Mouse (Mus musculus) thymus, adult 2 months (tissue): ENCODE measurements at regions not wholly inside any gene's neighbourhood (a gene's known extent, or its start where the extent isn't known, plus 50 kb on each side); places are given as distances from the start of the nearest gene placed in this dataset.

ENCODE experiments used
- DNase-seq: peaks from one replicate; pipeline ENCODE4 v3.0.0; 2021
- H3K27ac ChIP-seq: fragments of 200-500 bp; 2 replicates; pipeline ENCODE4 v1.5.1; 2012; ENCODE audit warnings: low read length, control low read depth; ENCODE audit not compliant: control insufficient read depth, insufficient read depth
- H3K27me3 ChIP-seq: fragments of 200-500 bp; 2 replicates; pipeline ENCODE4 v1.6.1; 2012; ENCODE audit warnings: mild to moderate bottlenecking, low read length, moderate library complexity, mixed read lengths; ENCODE audit not compliant: control insufficient read depth, insufficient read depth
- H3K36me3 ChIP-seq: fragments of 200-500 bp; 2 replicates; pipeline ENCODE4 v1.6.1; 2012; ENCODE audit warnings: mild to moderate bottlenecking, low read length, moderate library complexity; ENCODE audit not compliant: control insufficient read depth, insufficient read depth
- H3K4me1 ChIP-seq: fragments of 200-500 bp; replicated peaks from 2 replicates; pipeline ENCODE4 v1.6.1; 2012; ENCODE audit warnings: low read length; ENCODE audit not compliant: control insufficient read depth, insufficient read depth
- H3K4me3 ChIP-seq: fragments of 200-500 bp; 2 replicates; pipeline ENCODE4 v1.5.1; 2012; ENCODE audit warnings: mild to moderate bottlenecking, low read length, control low read depth, moderate library complexity; ENCODE audit not compliant: control insufficient read depth, insufficient read depth
- CTCF ChIP-seq: fragments of 200-500 bp; IDR thresholded peaks from 2 replicates; pipeline ENCODE4 v1.5.1; 2012; ENCODE audit warnings: mild to moderate bottlenecking, control low read depth, low read length, moderate library complexity, borderline replicate concordance; ENCODE audit not compliant: control insufficient read depth, poor library complexity, insufficient read depth; ENCODE audit errors: extremely low read depth
- POLR2A ChIP-seq: fragments of 200-500 bp; IDR thresholded peaks from 2 replicates; pipeline ENCODE4 v1.6.1; 2012; ENCODE audit warnings: mild to moderate bottlenecking, low read length, control low read depth, moderate library complexity; ENCODE audit not compliant: control insufficient read depth, poor library complexity, insufficient read depth; ENCODE audit errors: extremely low read depth
- WGBS: fragments of 180-500 bp; shearing (Covaris S2); methylation state at CpG from one replicate; pipeline ENCODE4 v1.1.7; 2018; 5-methylcytosine and 5-hydroxymethylcytosine counted together

- WGBS = 92% methylated on average over 14 of the region's 14 CpGs
These were observed 118.8 kb upstream of the Atp1b1 start for GRCm38 (mm10) chr1:164576856-164577489.

GRCm38 (mm10) chr1:164573639-164574038, 115.5 kb upstream of the Atp1b1 start:
- DNase-seq = no peak
- Histone ChIP-seq H3K27ac (no peak overlapping the region), H3K36me3 (no peaks in the 10 kb centered on the region), H3K4me1 (peaks cover 19% of the 10 kb centered on the region), H3K27me3 (no peaks in the 10 kb centered on the region), H3K4me3 (no peak overlapping the region)
- WGBS = 65% methylated on average over 5 of the region's 5 CpGs
- TF ChIP-seq POLR2A (no peak), CTCF (no peak)

More at GRCm38 (mm10) chr1:164576856-164577489, 118.8 kb upstream of the Atp1b1 start:
- no peak overlapping the region for H3K27ac ChIP-seq
- peaks cover 7% of the 10 kb centered on the region for H3K4me1 ChIP-seq
- no peak for DNase-seq
- H3K27me3 ChIP-seq = no peaks in the 10 kb centered on the region
- H3K36me3 ChIP-seq = no peaks in the 10 kb centered on the region
- no peak overlapping the region for H3K4me3 ChIP-seq
- TF ChIP-seq CTCF (no peak), POLR2A (no peak)

- H3K27me3 ChIP-seq = no peaks in the 10 kb centered on the region
- peaks cover 19% of the 10 kb centered on the region for H3K4me1 ChIP-seq
- 0 out of 2 replicates have a peak overlapping the region, but pooled peaks have one; percentile 45 for H3K27ac ChIP-seq
- H3K4me3 ChIP-seq = no peak overlapping the region
- TF ChIP-seq CTCF = no peak
- TF ChIP-seq POLR2A = no peak
- no peak for DNase-seq
- 8% methylated on average over 4 of the region's 4 CpGs for WGBS
- H3K36me3 ChIP-seq = no peaks in the 10 kb centered on the region
These were observed 114.0 kb upstream of the Atp1b1 start for GRCm38 (mm10) chr1:164572183-164572582.

GRCm38 (mm10) chr1:164571496-164572078, 113.4 kb upstream of the Atp1b1 start:
- Histone ChIP-seq H3K27me3 (no peaks in the 10 kb centered on the region), H3K4me1 (peaks cover 19% of the 10 kb centered on the region), H3K27ac (no peak overlapping the region), H3K4me3 (no peak overlapping the region), H3K36me3 (no peaks in the 10 kb centered on the region)
- TF ChIP-seq POLR2A = no peak
- TF ChIP-seq CTCF = no peak
- WGBS = 22% methylated on average over 5 of the region's 5 CpGs
- peak; percentile 27 for DNase-seq

GRCm38 (mm10) chr1:164564847-164565246, 106.7 kb upstream of the Atp1b1 start:
- TF ChIP-seq CTCF = no peak
- TF ChIP-seq POLR2A = no peak
- Histone ChIP-seq H3K4me1 (0 out of 2 replicates have a peak, but pooled peaks cover 1% of the 10 kb centered on the region), H3K4me3 (no peak overlapping the region), H3K27ac (no peak overlapping the region), H3K36me3 (no peaks in the 10 kb centered on the region), H3K27me3 (no peaks in the 10 kb centered on the region)
- no peak for DNase-seq
- 20% methylated on average over 6 of the region's 6 CpGs for WGBS

GRCm38 (mm10) chr1:164559546-164560228, 101.5 kb upstream of the Atp1b1 start:
- no peaks in the 10 kb centered on the region for H3K27me3 ChIP-seq
- H3K27ac ChIP-seq = no peak overlapping the region
- TF ChIP-seq CTCF = no peak
- no peak for TF ChIP-seq POLR2A
- H3K36me3 ChIP-seq = no peaks in the 10 kb centered on the region
- no peak overlapping the region for H3K4me3 ChIP-seq
- DNase-seq = no peak
- no peaks in the 10 kb centered on the region for H3K4me1 ChIP-seq
- WGBS = 89% methylated on average over 4 of the region's 4 CpGs
